Mouse (Mus musculus) thymus, adult 2 months (tissue): ENCODE results near the gene Tcp10a.

ENCODE experiments used
- CTCF ChIP-seq: fragments of 200-500 bp; IDR thresholded peaks from 2 replicates; pipeline ENCODE4 v1.5.1; 2012; ENCODE audit warnings: mild to moderate bottlenecking, control low read depth, low read length, moderate library complexity, borderline replicate concordance; ENCODE audit not compliant: control insufficient read depth, poor library complexity, insufficient read depth; ENCODE audit errors: extremely low read depth
- POLR2A ChIP-seq: fragments of 200-500 bp; IDR thresholded peaks from 2 replicates; pipeline ENCODE4 v1.6.1; 2012; ENCODE audit warnings: mild to moderate bottlenecking, low read length, control low read depth, moderate library complexity; ENCODE audit not compliant: control insufficient read depth, poor library complexity, insufficient read depth; ENCODE audit errors: extremely low read depth

DNA sequence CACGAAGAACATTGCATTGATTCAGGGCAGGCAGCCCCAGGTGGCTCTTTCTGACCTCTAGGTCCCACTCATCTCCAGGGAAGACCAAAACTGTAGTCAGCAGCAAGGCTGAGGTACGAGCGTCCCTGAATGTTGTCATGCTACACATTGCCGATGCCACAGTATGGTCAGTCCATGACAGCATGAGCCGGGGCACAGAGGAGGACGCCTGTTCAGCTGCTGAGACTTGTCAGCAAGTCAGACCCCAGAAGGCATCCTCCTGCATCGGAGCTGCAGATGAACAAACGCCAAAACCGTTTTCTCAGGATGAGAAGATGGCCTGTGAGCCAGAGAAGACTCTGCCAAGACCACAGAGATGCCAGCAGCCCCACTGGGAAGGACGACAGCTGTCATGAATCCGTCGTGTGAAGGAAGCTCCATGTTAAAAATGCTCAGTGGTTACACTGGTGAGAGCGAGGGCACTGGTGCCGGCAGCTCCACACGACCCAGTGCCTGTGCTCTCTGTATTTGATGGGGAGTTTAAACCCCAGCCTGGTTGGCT lies 45.7 kb upstream of the Tcp10a start:
- no peak for TF ChIP-seq CTCF
- TF ChIP-seq POLR2A: no peak
